Mouse (Mus musculus) c-Kit-positive CD71-positive TER-119-positive erythroid progenitor cells, embryonic 14.5 days (primary cell): ENCODE data around the gene Mpl.

Experiments
- DNase-seq: peaks from one replicate; pipeline ENCODE4 v3.0.0-alpha.2; 2013; ENCODE audit warnings: low spot score

Gene Mpl

DNA sequence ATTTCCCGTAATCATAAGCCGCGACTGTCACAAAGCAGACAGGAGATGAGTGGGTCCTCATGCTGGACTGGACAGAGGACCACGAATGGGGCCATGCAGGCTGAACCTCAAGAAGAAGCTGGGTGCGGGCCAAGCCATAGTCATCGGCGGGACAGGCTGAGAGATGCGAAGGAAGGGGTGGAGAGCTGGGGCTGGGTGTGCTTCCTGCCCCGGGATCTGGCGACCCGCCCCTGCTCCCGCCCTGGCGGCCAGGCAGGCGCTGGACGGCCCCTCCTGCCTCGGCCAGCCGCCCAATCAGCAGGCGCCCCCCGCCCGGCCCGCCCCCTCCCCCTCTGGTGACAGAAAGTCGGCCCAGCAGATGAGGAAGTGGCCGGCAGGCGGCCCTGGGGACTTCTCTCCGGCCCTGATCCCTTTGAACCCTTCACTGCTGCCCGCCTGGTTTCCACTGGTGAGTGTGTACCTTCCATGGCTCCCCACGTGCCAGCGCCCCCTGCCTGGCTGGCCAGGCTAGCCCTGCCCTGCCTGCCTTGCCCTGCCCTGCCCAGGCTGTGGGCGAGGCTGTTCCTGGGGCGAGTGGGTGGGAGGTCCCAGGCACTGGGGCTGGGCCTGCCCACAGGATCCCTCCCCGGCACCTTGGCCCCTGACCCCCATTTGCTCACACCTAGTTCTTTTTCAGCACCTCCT is 29.4 kb downstream of the Mpl start, which contains the start of gene Elovl1:
TSS of gene Elovl1 (plus strand) at position 326 of the 684 bp plus-strand sequence.
- peak; percentile 83 for DNase-seq

DNA sequence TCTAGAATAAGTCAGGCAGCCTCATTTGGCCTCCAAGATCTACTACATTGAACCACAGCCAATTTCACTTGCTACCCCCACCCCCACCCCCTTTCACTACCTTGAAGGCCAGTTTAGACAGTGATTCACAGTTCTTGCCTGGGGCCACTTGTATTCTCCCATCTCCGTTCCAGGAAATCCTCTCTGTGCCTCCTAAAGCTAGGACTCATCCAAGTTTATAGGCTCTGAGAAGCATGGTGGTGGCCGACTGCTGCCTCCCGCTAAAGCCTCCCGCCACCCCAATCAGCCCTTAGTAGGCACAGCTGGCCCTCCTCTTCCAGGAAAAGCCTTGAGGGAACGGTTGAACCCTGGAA is 29.9 kb downstream of the Mpl start:
- DNase-seq: no peak

DNA sequence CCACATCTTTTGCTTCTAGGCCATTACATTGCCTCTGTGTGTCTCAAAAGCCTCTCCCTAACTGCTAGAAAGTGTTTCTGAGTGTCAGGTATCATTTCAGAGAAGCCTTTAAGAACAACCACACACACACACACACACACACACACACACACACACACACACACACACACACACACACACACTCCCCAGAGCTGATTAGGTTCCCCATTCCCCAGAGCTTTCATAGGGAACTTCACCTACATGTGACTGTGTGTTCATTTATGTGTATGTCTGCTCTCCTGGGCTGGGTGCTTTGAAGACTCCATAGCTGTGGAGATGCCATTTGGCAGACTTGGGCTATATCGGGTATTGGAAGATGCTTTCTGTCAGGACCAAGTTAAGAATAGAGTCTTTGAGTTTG is 31.9 kb downstream of the Mpl start:
- DNase-seq: no peak

DNA sequence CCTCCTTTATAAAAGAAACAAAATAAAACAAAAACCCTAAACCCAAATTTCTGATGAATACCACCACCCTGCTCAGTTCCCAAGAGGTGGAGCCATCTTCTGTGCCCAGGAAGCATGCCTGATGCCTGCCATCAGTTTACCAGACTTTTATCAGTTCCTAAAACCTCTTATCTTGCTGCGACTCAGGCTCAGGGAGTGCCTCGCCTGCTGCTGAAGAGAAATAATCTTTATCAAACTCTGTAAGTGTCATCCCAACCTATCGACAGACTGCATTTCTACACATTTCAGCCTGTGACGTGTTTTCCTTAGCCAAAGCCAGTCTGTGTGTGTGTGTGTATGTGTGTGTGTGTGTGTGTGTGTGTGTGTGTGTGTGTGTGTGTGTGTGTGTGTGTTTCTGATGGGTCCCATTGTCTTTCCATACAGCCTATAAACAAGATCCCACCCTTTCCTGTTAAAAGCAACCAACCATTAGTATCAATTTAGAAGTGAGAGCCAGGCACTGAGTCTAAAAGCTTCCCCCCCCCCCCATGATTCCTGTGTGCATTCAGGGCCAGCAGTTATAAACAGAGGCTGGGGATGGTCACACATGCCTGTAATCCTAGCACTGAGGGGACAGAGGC is 32.7 kb downstream of the Mpl start:
- peak; percentile 75 for DNase-seq

DNA sequence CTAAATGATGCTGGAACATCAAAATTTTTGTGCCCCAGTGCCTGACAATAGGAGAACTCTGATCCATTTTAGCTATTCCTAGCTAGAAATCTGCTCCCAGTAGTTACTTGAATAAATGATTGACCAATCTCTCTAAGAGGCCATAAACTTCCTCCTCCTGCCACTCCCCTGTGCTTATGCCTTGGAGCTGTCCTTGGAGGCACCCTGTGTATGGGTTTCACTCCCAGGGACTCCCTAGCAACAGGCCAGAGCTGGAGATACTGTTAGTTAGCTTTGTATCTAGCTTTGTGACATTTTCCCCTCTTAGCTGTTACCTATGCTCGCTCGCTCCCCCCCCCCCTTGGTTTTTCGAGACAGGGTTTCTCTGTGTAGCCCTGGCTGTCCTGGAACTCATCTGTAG is 35.9 kb downstream of the Mpl start:
- no peak for DNase-seq

DNA sequence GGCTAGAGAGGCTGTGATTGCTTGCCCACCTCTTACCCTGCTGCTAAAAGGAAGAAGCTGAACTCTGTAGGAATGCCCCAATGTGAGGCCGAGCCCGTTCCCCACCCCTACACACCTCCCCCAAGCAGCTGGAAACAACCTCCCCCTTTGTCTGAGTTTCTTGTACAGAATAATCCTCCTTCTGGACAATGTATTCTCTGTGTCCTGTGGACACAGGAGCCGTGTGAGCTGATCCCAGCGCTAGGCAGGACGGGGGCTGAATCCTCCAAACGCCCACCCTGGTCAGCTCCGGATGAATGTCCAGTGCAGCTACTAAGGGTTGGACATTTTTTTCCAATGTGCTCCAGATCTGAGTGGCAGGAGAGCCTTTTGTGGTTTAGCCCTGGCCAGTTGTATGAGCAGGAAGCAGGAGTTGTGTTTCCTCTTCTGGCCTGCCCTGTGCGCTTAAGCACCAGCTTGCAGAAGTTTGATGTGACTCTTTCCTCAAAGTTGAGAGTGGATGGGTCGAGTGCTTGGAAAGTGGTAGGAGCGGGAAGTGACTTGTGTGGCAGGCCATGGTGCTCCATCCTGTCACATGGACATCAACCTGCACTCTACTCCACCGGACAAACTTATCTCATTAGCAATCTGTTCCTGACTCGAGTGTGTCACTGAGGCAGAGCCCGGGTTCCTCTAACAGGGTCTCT is 40.1 kb downstream of the Mpl start:
- DNase-seq: no peak

DNA sequence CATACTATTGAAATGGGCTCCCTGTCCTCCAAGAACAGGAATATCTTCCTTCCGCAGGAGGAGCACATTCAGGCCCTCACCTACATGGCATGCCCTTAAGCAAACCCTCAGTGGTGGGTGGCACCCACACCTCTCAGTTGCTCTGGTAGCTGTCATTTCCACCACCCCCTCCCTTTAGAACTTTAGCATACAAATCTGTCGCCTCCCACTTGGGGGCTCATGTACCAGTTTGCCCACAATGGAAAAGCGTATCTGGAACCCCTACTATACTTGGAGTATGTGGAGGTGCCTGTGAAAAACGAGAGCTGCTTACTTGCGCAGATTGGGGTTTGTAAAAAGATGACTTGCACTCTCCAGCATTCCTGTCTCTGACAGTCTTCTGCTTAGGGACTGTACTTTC is 41.0 kb downstream of the Mpl start:
- DNase-seq: no peak

DNA sequence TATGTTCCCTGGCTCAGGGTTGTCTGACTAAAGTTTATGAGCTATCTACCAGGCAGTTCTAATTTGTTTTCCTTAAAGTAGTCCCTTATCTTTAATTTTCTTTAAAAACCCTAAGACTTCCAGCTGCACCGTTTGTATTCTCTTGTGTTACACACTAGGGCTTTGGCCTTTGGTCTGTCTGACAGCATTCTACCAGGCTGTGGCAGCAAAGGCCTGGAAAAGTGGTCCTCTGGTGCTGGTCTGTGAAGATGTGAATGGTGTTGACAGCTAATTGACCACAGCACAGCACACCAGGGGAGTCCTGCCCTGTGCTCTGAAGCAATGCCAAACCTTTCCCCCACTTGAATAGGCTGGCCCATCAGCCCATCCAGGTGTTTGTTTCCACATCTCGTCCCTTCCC is 41.5 kb downstream of the Mpl start:
- no peak for DNase-seq

DNA sequence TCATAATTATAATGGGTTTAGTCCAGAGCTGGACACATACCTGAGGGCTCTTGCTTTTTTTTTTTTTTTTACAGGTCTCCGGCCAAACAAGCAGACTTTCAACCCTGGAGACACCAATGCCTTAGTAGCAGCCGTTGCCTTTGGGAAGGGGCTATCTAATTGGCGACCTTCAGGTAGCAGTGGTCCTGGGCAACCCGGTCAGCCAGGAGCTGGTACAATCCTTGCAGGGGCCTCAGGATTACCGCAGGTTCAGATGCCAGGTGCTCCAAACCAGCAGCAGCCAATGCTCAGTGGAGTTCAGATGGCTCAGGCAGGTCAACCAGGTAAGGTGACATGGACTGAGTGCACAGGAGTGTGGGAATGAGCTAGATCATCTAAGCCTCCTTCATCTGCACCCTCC is 43.8 kb downstream of the Mpl start:
- DNase-seq: no peak

DNA sequence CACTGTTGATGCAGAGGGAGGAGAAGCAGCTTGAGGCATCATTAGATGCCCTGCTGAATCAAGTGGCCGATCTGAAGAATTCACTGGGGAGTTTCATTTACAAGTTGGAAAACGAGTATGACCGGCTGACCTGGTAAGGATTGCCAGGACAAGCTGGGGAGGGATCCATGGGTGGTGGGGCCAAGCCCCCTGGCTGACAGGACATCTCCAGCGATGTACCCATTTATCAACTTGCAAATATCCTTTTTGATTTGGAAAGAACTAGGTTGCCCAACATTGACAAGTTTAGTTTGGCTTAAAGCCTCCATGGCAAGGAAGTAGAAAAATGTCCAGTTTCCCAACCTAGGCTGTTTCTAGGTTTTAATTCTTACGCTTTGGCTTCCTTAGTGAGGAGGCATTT is 46.4 kb downstream of the Mpl start:
- no peak for DNase-seq

DNA sequence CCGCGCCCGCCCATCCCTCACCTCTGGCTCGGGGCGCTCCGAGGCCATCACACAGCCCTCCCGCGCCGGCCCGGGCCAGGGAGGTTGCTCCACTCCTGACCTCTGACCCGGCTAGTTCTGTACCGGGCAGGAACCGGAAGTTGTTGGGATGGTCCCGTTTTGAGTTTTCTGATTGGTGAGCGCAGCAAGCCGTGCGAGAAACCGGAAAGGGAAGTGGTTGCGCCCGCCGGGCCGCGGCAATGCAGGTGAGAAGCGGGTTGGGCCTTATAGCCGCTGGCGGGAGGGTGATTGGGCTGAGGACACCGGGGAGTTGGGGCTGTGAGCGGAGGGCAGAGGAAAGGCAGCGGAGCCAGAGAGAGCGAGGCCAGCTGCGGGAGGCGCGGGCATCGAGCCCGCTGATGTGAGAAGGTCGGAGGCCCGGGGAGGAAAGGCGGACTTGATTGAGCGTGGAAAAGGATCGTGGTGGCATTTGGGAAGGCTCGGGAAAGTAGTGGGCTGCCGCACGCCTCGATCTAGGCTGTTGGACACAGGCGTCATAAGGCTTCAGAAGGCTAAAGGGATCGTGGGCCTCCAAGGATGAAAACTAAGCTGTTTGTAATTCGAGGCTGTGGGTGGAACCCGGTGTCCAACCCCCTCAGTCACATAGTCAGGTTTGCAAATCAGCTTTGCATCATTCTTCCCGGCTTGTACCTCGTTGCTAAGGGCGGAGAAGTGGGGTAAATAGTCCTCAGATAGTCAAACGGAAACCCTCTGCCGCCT is 48.0 kb downstream of the Mpl start, which contains the start of the genes Szt2 and Med8:
TSS of gene Szt2 (minus strand) at position 132 of the 759 bp plus-strand sequence.
TSS of gene Med8 (plus strand) at position 196 of the 759 bp plus-strand sequence.
- DNase-seq: peak; percentile 89

DNA sequence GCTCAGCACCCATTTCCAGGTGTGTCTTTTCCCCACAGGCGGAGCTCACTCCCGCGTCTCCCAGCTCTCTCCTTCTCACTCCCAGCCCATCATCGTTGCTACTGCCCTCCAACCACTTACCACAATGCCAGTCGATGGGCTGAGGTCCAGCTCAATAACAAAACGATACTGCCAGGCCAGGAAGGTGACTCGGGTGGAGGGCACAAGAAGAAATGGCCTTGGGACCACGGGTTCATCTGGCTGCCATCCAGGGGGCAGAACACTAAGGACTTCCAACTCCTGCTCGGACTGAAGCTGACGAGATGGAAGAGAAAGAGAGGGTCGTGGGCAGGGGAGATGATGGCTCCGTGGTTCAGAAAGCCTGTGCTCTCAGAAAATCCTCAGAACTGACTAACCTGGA is 54.6 kb downstream of the Mpl start:
- DNase-seq: no peak

DNA sequence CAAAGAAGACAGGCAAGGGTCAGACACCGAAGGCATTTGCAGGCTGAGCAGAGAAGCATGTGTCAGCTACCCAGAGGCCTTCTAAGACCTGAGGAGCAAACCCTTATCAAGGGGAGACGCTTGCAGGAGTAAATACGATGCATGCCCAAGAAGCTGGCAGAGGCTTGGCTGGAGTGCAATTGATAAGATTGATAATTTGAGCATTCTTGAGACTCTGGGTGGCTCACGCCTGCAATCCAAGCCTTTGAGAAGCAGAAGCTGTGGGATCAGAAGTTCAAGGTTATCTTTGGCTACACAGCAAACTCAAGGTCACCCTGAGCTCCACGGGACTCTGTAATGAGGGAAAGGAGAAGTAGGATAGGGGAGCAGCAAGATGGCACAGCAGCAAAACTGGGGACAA is 55.4 kb downstream of the Mpl start:
- DNase-seq: no peak

DNA sequence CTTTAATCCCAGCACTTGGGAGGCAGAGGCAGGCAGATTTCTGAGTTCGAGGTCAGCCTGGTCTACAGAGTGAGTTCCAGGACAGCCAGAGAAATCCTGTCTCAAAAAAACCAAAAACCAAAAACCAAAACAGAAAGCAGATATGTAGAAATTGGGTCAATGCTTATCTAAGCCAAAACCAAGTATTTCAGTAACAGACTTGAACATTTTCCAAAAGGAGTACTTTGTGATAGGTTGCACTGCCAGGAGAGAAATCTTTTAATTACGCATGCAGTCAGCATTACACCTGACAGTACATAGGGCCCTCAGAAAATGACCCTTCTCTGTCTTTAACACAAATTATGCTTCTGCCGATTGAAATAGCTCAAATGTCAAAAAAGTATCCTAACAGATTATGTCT is 55.9 kb downstream of the Mpl start:
- DNase-seq: no peak

DNA sequence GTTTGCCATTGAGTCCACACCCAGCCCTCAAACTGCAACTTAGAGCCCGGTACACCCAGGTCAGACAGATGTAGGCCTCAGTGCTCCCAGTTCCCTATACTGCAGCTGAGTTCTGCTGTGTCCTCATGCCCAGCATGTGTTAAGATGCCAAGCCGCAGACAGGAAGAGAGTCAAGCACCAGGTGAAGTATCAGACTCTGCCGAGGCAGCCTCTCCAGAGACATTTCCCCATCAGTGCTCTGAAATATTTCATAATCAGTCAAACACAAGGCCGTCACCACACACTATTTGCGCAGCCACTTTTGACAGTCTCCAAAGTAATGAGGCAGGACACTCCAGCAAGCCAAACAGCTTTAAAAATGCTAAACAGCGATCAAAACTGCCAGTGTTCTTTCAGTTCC is 58.9 kb downstream of the Mpl start:
- no peak for DNase-seq

DNA sequence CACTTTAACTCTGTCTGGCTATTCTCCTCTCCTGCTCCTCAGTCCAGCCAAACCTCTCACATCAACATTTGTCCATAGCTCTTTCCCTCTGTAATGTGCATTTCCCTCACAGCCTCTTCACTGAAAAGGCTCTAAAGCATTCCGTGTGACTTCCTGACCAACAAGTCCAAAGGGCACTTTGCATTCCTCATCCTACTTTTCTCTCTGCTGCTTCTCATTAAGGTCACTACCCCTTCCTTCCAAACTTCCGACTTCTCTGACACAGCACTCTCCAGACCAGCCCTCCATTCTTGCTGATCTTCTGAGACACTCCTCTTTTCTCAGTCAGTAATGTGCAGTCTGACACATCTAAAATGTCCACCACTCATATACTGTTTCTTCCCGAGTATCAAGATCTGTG is 60.9 kb downstream of the Mpl start:
- no peak for DNase-seq

DNA sequence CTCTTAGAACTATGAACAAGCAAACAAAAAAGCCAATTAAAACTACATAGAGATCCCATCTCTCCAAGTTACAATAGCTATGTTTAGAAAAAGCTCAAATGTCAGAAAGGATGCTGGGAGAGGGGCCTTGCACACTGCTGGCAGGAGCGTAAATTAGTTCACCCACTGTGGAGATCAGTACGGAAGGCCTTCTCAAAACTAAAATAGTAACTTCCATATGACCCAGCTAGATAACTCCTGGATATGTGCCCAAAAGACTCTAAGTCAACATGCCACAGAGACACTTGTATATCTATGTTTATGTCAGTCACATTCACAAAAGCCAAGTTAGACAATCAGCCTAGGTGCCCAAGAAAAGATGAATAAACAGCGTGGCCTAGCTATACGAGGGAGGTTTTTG is 62.0 kb downstream of the Mpl start:
- DNase-seq: no peak

DNA sequence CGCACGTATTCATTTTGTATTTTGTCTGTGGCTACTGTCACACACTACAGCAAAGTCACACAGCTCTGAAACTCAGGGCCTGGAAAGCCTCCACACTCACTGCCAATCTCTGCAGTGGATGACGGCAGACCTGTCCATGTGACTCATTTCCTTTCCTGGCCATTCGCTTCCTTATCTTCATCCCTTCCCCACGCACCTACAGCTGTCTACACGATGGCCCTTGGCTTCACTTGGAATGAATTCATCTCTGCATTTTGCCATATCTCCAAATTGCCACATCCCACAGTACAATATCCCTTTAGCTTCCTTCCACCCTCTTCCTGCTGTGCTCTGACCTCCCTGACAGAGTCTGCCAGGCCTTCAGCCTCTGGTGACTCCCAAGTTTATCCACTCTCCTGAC is 62.8 kb downstream of the Mpl start:
- DNase-seq: no peak
